Mouse (Mus musculus) monocyte, adult 59 days (primary cell): ENCODE results near the gene Elk1. TPM values are rescaled to one million over a fixed set of nuclear protein-coding genes. Genes with fewer than 3 reads are reported as not detected.

Experiments
- total RNA-seq, 2 experiments: library from RNA; stranded (reverse); gene quantifications; one replicate each; pipeline ENCODE4 v1.2.4; 2023

The Elk1 gene
- total RNA-seq, result 10 to 100 TPM; 15.4 to 17.0 TPM

DNA sequence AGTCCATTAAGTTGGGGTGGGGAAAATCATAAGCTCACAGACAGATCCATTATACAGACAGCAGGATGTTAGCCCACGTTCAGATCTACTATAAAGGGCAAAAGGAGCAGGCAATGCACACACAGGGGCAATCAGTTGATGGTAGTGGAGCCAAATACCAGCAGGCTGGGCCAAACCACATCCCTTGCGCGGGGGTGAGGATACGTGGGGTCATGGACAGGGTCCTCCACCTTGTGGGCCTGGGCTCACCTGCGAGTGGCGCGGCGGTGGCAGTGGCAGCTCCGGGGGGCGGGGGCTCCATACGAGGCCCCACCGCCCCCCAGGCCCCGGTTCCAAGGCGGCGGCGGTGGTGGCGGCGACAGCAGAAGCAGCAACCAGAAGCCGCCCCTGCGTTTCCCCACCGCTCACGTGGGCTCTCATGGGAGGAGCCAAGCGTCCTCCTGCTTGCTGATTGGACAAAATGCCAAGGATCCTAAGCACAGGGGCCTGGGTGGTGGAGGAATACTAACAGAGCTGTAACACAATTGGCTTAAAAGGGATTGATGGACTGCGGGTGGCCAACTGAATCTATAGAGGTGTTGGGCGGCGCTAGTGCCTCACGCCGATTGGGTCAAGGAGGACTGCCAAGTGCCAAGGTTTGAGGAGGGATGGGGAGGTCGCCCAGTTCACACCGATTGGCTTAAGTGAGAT lies at the start of gene Elk1:
Gene Elk1 (minus strand): TSS at position 418 of the 690 bp plus-strand sequence.

DNA sequence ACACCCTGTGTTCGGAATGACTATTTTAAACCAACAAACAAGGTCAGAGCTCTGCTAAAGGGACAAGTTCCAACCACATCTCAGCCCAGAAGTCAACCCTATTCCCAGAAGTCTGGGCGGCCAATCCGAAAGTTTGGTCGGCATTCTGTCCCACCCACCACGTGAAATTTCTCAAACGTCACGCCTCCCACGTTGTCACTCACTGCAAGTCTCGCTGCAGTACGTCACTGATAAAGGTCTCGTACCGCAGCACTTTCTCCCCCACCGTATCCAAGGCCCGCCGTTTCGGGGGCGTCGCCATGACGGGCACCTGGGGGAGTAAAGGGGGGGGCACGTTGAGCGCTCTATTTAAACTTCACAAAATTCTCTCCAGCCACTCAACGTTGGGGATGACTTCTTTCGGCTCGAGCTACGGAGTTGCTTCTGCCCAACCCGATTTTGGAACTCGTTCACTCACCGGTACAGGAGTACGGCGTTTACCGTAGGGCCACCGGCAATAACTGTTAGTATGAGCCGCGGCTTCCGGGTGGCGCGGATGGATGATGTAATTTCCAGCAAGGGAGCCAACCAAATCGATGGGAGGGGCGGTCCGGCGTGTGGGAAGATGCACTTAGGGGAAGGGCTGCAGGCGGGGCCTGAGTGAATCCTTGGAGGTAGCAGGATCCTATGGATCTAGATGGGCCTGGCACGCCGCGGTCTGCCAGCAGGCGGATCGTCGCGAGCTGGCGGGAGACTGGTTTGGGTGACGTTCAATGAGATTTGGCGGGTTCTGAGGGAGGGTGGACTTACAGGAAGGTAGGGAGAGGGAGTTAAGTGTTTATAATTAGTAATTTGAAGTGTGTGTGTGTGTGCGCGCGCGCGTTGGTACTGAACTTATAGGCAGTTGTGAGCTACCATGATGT lies 11.3 kb upstream of the Elk1 start, which contains the start of gene Uxt:
Gene Uxt (minus strand): TSS at position 541 of the 902 bp plus-strand sequence.

DNA sequence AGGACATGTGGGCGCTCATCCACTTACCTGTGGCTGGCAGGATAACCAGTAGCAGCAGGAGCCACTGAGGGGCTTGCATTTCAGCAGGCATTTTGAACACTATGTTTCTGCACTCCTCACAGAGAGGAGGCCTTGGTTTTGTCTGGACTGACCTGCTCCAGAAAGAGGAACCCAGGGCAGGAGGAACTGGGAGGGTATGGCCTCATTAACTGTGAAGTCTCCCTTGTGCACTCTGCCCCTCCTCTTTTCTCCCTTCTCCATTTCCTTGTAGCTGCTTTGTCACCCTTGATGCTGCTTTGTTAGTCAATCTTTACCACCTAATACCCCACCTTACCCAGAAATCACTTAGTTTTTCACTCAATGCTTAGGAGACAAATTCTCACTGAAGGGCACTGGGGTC lies 19.0 kb downstream of the Elk1 start, which contains the start of gene Cfp:
Gene Cfp (minus strand): TSS at position 192 of the 400 bp plus-strand sequence.

DNA sequence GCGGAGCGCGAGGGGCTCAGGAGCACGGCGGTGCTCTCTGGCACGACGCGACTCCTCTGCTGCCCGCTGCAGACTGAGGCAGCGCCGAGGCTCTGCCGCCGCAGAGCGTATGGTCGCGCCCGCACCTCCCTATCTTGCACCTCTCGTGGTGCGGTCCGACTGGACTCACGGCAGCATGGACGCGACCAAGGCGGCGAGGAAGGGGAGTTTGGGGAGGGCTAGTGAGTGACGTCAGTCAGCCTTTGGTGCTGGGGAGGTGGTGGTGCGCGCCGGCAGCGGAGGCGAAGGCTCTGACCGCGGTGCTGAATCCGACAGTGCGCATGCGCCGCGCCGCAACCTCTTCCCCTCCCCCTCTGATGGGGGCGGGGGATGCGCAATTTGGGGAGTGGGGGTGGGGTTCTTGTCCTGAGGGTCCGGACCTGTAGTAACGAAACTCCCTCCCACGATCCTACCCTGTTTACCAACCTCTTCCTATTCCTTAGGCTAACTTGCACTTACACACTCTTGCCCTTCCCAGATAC lies 29.5 kb downstream of the Elk1 start, which contains the start of gene Syn1:
Gene Syn1 (minus strand): TSS at position 161 of the 521 bp plus-strand sequence.

Other genes starting within 250 kb of the Elk1 start
- 1 to 10 TPM; 3.3 to 4.1 TPM for gene Usp11, start 246.7 kb downstream of the Elk1 start, total RNA-seq
- gene Araf, start 152.8 kb downstream of the Elk1 start, total RNA-seq, result 10 to 100 TPM; 76.1 to 77.9 TPM
- under 1 TPM in 1 of 2 experiments, not detected in 1; 0.82 TPM for gene Timp1, start 80.4 kb downstream of the Elk1 start, total RNA-seq
- gene Syn1, start 29.6 kb downstream of the Elk1 start, total RNA-seq, result 1 to 10 TPM; 1.8 to 2.2 TPM
- gene Cfp, start 19.1 kb downstream of the Elk1 start, total RNA-seq, result 100 to 1,000 TPM; 418 to 461 TPM
- 10 to 100 TPM; 19.2 to 27.6 TPM for gene Uxt, start 11.4 kb upstream of the Elk1 start, total RNA-seq
- 10 to 100 TPM; 16.2 to 23.3 TPM for gene Zfp182, start 111.7 kb upstream of the Elk1 start, total RNA-seq
- gene Spaca5, start 117.8 kb upstream of the Elk1 start, total RNA-seq, result not detected
- gene Zfp300, start 138.9 kb upstream of the Elk1 start, total RNA-seq, result under 1 TPM in 1 of 2 experiments, not detected in 1; 0.58 TPM
- gene Ssxa1, start 165.2 kb upstream of the Elk1 start, total RNA-seq, result not detected
- gene Gm21876, start 225.0 kb upstream of the Elk1 start, total RNA-seq, result not detected